Mouse (Mus musculus): ENCODE measurements around the gene Selplg. TPM values are rescaled to one million over a fixed set of nuclear protein-coding genes. Genes with fewer than 3 reads are reported as not detected.

The Selplg gene
- polyA plus RNA-seq (2015; fragmentation: Nextera tagmentation; extraction: Ambion mirVana), result 1.9 and 2.5 TPM in 2 replicates

DNA sequence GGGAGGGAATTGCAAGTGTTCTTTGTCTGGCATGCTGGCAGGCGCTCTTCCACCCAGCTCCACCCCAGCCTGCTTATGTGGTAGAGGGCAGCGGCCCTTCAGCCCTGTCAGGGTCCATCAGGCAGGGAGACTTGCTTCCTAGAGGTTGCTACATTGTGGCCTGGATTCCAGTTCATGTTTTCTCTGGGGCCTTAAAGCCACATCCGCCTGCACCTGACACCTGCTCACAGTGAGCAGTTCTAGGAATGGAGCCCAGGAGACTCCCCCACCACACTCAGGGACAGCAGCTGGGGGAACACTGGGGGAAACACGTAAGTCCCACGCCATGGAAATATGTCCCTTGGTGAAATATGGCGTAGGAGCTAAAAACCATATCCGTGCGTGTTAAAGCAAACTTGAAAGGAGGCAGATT lies at the start of gene Selplg:
Gene Selplg, minus strand, starts transcription at position 155 of the 412 bp plus-strand sequence.
- Histone ChIP-seq H3K27ac (replicated peaks) (0 out of 2 replicates have a peak within 1 kb of the TSS, but pooled peaks have one; percentile 38), H3K27me3 (no peaks in the 10 kb centered on the region), H3K36me3 (no peaks in the 10 kb centered on the region), H3K4me2 (no peak within 1 kb of the TSS), H3K4me3 (no peak within 1 kb of the TSS), H3K9ac (peak within 1 kb of the TSS; percentile 2; the same call in 1 of the 2 replicates), H3K9me3 (no peaks in the 10 kb centered on the region), H3K4me1 (replicated peaks) (peaks cover 9% of the 10 kb centered on the region; the same call in 1 of the 2 replicates)
- WGBS, result 32% methylated on average over 8 of the region's 8 CpGs
- no peak for ATAC-seq (ENCODE audit: low read depth)

- Histone ChIP-seq H3K4me3 (no peak overlapping the region), H3K36me3 (peaks cover 37% of the 10 kb centered on the region), H3K9ac (no peak overlapping the region), H3K9me3 (no peaks in the 10 kb centered on the region), H3K27me3 (no peaks in the 10 kb centered on the region), H3K27ac (replicated peaks) (peak overlapping the region; percentile 84; the same call in 1 of the 2 replicates), H3K4me1 (replicated peaks) (peaks cover 88% of the 10 kb centered on the region), H3K4me2 (no peak overlapping the region)
- no peak for ATAC-seq (ENCODE audit: low read depth)
- 93% methylated on average over 14 of the region's 14 CpGs for WGBS
Observed at GRCm38 (mm10) chr5:113881136-113881535, 48.7 kb upstream of the Selplg start.

DNA sequence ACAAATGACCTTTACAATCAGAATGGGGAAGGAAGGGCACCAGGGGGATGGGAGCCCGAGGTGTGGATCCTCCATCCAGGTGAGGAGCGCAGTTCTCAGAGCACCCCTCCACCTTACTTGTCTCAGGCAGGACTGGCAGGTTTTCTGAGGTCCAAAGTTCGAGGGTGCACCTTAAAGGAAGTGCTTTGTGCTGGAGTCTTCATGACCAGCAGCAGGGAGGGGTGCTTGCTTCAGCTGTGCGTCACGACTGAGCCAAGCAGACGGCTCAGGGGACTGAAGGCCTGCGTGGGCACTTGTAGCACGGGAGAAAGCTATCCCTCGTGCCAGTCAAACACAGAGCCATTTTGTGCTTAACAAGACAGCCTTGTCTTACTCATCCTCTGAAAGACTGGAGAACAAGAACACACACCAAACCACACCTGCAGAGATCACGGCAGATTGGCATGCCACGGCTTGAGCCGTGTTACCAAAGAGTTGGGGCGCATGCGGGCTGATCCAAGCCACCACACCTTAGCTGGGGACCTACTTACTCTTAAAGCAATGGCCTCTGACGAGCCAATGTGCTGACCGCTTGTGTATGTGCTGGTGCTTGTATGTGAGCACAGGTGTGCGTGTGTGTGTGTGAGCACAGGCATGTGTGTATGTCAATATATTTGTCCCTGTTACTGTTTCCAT lies 46.6 kb upstream of the Selplg start:
- Histone ChIP-seq H3K36me3 (peaks cover 49% of the 10 kb centered on the region), H3K9ac (no peak overlapping the region), H3K27me3 (no peaks in the 10 kb centered on the region), H3K4me1 (replicated peaks) (peaks cover 88% of the 10 kb centered on the region), H3K4me3 (no peak overlapping the region), H3K4me2 (no peak overlapping the region), H3K27ac (replicated peaks) (no peak overlapping the region), H3K9me3 (no peaks in the 10 kb centered on the region)
- no peak for ATAC-seq (ENCODE audit: low read depth)
- WGBS, result 90% methylated on average over 17 of the region's 17 CpGs

DNA sequence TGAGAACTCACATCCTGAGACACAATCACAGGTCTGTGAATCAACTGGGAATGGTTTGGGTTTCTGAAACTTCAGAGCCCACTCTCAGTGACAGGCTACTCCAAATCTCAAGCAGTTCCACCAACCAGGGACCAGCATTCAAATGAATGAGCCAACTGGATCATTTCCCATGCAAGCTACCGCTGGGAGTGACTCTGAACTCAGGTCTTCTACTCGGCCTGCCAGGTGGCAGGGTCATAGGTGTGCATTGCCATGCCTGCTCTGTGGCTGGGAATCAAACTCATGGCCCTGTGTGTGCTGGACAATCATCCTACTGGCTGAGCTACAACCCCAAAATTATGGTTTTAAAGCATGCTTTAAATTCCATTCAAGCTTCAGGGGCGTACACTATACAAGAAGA lies 45.1 kb upstream of the Selplg start:
- no peak overlapping the region for H3K4me2 ChIP-seq
- no peak overlapping the region for H3K4me3 ChIP-seq
- peaks cover 87% of the 10 kb centered on the region for H3K4me1 ChIP-seq (replicated peaks)
- peaks cover 49% of the 10 kb centered on the region for H3K36me3 ChIP-seq
- WGBS, result 67% methylated on average over 3 of the region's 3 CpGs
- ATAC-seq (ENCODE audit: low read depth), result no peak
- no peaks in the 10 kb centered on the region for H3K27me3 ChIP-seq
- H3K27ac ChIP-seq (replicated peaks), result peak overlapping the region; percentile 46
- H3K9me3 ChIP-seq, result no peaks in the 10 kb centered on the region
- no peak overlapping the region; the same call in 1 of the 2 replicates for H3K9ac ChIP-seq

DNA sequence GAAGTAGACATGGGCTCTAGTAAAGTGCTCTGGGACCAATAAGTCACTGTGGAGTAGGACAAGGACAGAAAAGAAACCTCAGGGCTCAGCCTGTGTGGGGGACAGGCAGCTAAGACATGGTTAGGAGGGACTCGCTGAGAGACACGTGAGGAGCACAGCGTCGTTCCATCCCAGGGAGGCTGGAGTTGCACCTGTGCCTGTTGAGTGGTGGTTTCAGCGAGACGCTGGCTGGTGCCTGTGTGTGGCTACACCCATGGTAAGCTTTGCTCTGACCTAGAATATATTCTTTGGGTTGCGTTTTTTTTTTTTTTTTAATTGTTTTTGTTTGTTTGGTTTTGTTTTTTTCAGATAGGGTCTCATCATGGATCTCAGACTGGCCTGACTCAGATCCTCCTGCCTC lies 43.7 kb upstream of the Selplg start:
- H3K4me2 ChIP-seq, result no peak overlapping the region

GRCm38 (mm10) chr5:113875625-113876024 lies 43.2 kb upstream of the Selplg start:
- peaks cover 92% of the 10 kb centered on the region for H3K4me1 ChIP-seq (replicated peaks)
- H3K36me3 ChIP-seq, result peaks cover 35% of the 10 kb centered on the region
- WGBS, result 91% methylated on average over 4 of the region's 4 CpGs
- H3K9ac ChIP-seq, result no peak overlapping the region
- H3K27ac ChIP-seq (replicated peaks), result peak overlapping the region; percentile 99
- no peak overlapping the region for H3K4me3 ChIP-seq
- no peak for ATAC-seq (ENCODE audit: low read depth)
- H3K4me2 ChIP-seq, result no peak overlapping the region
- H3K27me3 ChIP-seq, result no peaks in the 10 kb centered on the region
- no peaks in the 10 kb centered on the region for H3K9me3 ChIP-seq

More for the DNA sequence above, 43.7 kb upstream of the Selplg start:
- Histone ChIP-seq H3K27me3 (no peaks in the 10 kb centered on the region), H3K4me1 (replicated peaks) (peaks cover 87% of the 10 kb centered on the region), H3K9me3 (no peaks in the 10 kb centered on the region), H3K4me3 (no peak overlapping the region), H3K36me3 (peaks cover 41% of the 10 kb centered on the region), H3K27ac (replicated peaks) (peak overlapping the region; percentile 99; the same call in 1 of the 2 replicates), H3K9ac (no peak overlapping the region)
- WGBS, result 87% methylated on average over 7 of the region's 7 CpGs
- no peak for ATAC-seq (ENCODE audit: low read depth)

- Histone ChIP-seq H3K27ac (replicated peaks) (peak overlapping the region; percentile 99), H3K4me1 (replicated peaks) (peaks cover 98% of the 10 kb centered on the region), H3K9me3 (no peaks in the 10 kb centered on the region), H3K27me3 (no peaks in the 10 kb centered on the region), H3K9ac (peak overlapping the region; percentile 71), H3K4me3 (peak overlapping the region; percentile 20), H3K36me3 (peaks cover 22% of the 10 kb centered on the region), H3K4me2 (peak overlapping the region; percentile 47)
- WGBS, result 29% methylated on average over 19 of the region's 19 CpGs
- ATAC-seq (ENCODE audit: low read depth), result no peak
Observed at GRCm38 (mm10) chr5:113874063-113875024, 41.9 kb upstream of the Selplg start.

DNA sequence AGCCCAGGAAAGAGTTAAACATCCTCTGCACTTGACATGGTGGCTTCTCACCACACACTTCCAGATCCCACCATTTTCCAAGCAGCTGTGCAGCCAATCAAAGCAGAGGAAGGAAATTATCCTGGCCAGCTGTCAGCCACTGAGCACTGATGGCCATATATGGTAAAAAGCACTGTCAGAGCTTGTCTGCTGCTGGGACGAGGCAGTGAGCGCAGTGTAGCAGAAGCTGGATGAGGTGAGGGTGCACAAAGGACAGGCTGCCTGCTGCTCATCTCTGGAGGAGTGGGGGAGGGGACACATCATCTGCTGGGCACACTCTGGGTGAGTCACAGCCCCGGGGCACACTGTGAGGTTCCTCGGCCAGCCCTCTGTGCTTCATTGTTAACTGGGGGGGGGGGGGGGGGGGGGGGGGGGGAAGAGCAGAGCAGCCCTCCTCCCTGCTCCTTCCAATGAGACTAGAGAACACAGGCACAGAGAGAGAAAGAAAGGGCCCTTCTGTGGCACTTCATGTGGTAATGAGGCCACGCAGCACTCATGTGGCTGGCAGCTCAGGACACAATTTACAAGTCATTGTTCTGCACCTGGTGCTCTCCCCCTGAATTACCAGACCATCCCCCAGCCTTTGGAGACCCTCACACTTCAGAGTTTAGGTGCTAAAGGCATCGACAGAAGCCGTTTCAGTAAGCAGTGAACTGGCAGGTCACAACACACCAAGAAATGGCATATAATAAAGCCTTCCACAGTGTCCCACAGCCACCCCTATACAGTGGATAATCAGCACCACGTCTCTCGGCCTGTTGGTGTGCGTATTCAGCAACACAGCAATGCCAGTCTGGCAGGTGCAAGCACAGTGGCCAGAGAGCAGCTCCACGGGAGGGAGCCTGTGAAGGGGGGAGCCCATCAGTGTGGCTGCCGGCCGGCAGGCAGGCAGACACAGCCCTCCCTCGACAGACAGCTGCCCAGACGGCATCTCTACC lies 40.8 kb upstream of the Selplg start:
- peaks cover 18% of the 10 kb centered on the region for H3K36me3 ChIP-seq
- H3K9ac ChIP-seq, result peak overlapping the region; percentile 71
- peak overlapping the region; percentile 99 for H3K27ac ChIP-seq (replicated peaks)
- ATAC-seq (ENCODE audit: low read depth), result peak; percentile 90
- peak overlapping the region; percentile 20 for H3K4me3 ChIP-seq
- no peaks in the 10 kb centered on the region for H3K27me3 ChIP-seq
- no peaks in the 10 kb centered on the region for H3K9me3 ChIP-seq
- H3K4me1 ChIP-seq (replicated peaks), result peaks cover 98% of the 10 kb centered on the region
- peak overlapping the region; percentile 47 for H3K4me2 ChIP-seq
- WGBS, result 2% methylated on average over 15 of the region's 15 CpGs

- Histone ChIP-seq H3K4me2 (0 out of 2 replicates have a peak overlapping the region, but pooled peaks have one; percentile 47), H3K36me3 (peaks cover 18% of the 10 kb centered on the region), H3K9me3 (no peaks in the 10 kb centered on the region), H3K9ac (peak overlapping the region; percentile 39; the same call in 1 of the 2 replicates), H3K4me3 (no peak overlapping the region), H3K27me3 (no peaks in the 10 kb centered on the region), H3K4me1 (replicated peaks) (peaks cover 92% of the 10 kb centered on the region), H3K27ac (replicated peaks) (peak overlapping the region; percentile 99)
- no peak for ATAC-seq (ENCODE audit: low read depth)
- 60% methylated on average over 7 of the region's 7 CpGs for WGBS
Observed at GRCm38 (mm10) chr5:113871903-113872548, 39.6 kb upstream of the Selplg start.

DNA sequence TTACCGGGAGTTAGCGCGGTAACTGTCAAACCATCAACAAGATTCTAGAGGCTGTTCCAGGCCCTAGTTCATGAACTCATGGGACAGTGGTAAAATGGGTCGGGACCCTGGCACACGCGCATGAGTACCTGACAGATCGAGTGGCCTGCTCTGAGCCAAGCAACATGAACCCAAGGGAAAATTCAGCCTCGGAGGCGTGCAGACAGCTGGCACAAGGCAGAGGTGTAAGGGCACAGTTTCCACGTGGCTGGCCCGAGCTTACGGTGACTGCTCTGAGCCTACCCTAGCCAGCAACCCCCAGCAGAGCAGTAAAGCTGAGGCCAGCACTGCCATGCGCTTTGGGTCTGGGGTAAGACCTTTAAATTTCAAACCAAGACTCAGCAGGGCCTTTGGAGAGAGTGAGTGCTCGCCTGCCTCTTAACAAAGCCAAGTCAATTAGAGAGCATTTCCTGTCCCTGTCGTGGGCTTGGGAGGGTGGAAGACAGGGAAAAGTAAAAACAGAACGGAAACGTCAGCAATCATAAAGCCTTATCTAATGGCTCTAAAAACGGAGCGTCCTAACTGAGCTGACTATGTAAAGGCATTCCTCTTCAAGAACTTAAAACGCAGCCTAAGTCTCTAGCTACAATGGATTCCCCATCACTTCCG lies 38.1 kb upstream of the Selplg start:
- WGBS, result 26% methylated on average over 21 of the region's 21 CpGs

More for the DNA sequence above, 38.1 kb upstream of the Selplg start:
- H3K9ac ChIP-seq, result peak overlapping the region; percentile 46
- H3K27me3 ChIP-seq, result no peaks in the 10 kb centered on the region
- H3K9me3 ChIP-seq, result no peaks in the 10 kb centered on the region
- no peak overlapping the region for H3K4me3 ChIP-seq
- H3K27ac ChIP-seq (replicated peaks), result peak overlapping the region; percentile 99
- no peak overlapping the region for H3K4me2 ChIP-seq
- no peak for ATAC-seq (ENCODE audit: low read depth)
- peaks cover 86% of the 10 kb centered on the region for H3K4me1 ChIP-seq (replicated peaks)
- H3K36me3 ChIP-seq, result peaks cover 8% of the 10 kb centered on the region; the same call in 1 of the 2 replicates

Measured in neural tube, embryonic 13.5 days (tissue).